Mouse (Mus musculus): Measurements from ENCODE around the gene Gng8.

Gng8 gene

DNA sequence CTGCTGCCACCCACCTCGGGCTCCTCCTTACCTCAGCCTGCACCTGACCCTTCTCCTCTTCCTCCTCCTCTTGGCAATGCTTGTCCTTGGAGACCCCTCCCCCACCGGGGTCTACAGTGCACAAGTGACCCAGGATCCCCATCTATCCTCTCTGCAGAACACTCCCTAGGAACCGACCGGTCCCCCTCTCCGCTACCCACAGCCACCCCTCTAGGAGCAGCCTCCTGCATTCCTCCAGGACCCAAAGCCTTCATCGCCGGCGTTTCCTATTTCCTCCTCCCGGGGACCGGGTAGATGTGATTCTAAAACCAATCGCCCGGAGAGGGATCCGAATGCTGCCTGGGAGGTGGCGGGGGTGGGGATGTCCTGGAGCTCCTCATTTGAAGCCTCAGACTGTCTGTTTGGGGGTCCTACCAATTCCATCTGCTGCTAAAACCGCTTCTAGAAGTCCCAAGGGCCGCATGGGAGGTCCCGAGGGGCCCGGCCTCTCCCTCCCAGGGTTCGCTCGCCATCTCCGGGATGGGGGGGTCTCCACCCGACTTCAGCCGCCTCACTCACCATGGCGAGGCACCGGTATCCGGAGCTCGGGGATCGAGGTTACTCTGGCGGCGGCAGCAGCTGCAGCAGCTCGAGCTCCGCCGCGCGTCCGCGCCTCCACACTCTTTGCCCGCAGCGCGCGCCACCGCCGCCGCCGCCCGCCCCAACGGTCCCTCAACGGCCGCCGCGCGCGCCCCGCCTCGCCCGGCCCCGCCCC lies 31.9 kb downstream of the Gng8 start:
- DNase-seq (ENCODE audit: low spot score in 2 of 2): peak in 1 of 2 experiments; percentile 47

DNA sequence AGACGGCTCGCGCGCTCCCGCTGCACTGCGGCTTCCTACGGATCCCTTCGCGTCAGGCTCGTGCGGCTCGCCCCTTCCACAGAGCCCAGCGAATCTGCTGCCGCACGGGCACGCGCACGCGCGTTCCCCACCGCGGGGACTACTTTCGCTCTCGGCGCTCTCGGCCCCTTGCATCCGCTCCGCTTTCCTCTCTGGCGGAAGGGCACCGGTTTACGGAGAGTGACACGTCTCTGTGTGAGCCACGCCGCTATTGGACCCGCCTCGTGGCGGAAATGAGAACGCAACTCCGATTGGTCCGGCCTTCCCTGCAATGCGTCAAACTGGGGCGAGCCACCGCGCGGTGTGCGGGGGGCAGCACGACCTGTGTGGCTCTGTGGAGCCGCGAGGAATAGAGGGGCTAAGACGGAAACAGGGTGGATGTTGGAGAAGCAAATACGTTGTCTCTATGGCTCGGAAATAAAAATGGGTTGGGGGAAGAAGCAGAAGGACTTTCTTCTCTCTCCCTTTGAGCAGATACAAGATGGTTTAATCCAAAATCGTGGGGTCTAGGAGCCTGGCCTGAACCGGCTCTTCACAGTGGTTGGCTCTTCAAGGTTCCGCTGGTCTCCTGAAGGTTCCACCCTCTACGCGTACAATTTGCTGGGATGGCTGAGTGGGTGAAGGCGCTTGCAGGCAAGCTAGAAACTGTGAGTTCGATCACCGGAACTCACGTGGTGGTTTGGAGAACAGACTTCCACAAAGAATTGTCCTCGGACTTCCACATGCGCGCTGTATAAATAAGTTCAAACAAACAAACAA lies 32.6 kb downstream of the Gng8 start, which contains the start of gene Calm3:
TSS of gene Calm3 (minus strand) at position 78 of the 798 bp plus-strand sequence.
- DNase-seq (ENCODE audit: low spot score in 2 of 2): peak; percentile 99 to 100

DNA sequence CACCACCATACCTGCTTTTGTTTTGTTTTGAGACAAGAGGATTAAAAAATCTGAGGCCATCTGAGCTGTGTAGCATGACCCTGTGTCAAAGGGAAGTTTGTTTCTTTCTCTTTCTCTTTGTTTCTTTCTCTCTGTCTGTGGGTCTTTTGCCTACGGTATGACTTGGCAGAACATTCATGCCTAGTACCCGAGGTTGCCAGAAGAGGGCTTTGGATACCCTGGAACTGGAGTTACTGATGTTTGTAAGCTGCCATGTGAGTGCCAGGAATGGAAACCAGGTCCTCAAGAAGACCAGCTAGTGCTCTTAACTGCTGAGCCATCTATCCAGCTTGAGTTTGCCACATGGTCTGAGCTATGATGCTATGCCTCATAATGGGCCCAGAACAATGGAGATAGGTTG lies 36.8 kb downstream of the Gng8 start:
- no peak for DNase-seq (ENCODE audit: low spot score in 2 of 2)

DNA sequence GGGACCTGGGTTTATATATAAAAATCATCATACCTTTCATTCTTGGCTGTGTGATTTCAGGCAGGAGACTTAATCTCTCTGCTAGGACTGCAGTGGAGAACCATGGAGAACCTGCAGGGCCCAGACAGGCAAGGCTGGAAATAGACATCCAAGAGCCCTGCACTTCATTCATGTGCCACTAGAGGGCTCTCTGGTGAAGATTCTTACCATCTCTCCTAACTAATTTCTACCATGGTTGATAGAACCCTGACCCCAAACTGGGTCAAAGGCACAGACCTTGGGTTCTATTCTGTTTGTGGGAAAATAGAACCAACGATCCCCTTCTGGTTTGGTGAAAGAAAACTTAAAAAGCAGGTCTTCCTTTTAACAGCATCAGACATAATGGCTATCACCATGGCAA lies 39.3 kb downstream of the Gng8 start:
- DNase-seq (ENCODE audit: low spot score in 2 of 2): peak in 1 of 2 experiments; percentile 79

DNA sequence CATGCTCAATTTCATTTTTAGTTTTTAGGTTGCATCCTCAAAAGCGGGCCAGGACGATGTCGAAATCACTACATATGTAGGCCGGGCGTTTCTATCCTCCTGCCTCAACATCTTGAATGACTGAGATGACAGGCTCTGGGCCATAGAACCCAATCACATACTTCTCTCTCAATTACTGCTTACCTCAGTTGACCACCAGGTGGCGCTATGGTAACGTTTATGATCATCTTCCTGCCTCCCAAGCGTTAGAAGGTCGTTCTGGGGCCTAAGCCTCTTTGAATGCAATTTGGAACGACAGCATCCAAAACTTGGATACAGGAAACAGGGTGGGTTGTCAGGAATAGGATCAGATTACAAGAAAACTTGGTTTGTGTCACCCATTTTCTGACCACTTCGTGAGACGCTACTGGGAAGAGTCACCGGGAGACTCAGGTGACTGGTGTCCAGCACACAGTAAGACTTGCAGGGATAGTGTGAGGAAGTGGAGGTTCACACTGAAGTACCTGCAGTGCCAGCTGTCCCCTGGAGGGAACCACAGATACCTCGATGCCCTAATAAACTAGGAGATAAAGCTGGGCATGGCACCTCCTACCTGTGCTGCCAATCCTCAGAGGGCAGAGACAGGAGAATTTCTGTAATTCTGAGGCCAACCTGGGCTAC lies 40.5 kb downstream of the Gng8 start:
- peak; percentile 81 to 91 for DNase-seq (ENCODE audit: low spot score in 2 of 2)

DNA sequence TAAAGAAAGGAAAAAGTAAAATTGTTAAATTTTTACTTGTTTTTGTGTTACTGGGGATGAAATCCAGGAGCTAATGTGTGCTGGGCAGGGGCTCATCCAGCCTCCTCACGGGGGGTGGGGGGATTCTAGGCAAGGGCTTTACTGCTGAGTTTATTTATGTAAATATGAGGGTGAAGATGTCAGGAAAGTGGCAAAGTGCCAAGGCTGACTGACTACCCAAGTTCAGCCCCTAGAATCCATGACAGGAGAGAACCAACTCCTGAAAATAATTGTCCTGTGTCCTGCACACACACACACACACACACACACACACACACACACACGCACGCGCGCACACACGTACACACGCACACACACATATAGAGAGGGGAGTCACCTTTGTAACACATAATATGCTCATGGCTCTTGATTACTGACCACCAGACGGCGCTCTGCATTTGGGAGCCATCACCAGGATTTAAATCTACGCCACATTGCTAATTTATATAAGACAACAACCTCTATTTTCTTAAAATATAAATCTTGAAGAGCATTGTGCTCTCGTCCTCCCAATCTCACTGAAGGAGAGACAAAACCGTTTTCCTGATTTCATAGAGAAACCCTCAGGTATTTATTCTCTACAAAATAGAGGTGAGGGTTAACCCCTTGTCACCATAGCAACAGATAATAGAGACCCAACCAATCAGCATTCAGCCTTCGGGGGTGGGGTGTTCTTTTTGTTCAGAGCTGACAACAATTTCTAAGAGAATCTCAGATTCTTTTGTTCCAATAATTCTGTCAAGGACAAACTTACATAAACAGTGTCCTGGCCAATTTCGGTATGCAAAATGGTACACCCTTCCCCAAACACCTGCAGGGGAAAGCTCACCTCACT lies 41.4 kb downstream of the Gng8 start:
- peak in 1 of 2 experiments; percentile 69 for DNase-seq (ENCODE audit: low spot score in 2 of 2)

GRCm38 (mm10) chr7:16937312-16937711 lies 45.7 kb downstream of the Gng8 start:
- DNase-seq (ENCODE audit: low spot score in 2 of 2): peak in 1 of 2 experiments; percentile 46

DNA sequence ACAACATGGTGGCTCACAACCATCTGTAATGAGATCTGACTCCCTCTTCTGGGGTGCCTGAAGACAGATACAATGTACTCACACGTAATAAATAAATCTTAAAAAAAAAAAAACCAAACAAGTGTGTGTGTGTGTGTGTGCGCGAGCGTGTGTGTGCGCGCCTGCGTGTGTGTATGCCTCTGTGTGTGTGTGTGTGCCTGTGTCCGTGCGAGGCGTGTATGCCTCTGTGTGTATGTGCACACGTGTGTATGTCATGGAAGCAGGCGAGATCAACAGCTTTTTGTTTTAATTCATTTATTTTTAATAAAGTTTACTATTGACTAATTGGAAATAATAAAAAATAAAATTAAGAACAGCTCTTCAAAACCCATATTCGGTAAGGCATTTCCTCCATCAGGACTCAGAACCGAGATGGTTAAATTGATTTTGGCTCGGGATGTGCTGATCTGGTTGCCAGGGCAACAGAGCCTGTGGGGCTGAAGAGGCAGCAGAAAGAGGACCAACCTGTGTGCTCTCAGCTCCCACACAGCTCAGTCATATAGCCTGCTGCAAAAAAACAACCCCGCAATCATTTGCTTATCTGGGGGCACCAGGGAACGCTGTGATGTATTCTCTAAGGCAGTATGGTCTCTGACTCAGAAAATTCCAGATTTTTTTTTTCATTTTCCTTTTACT lies 46.7 kb downstream of the Gng8 start:
- peak in 1 of 2 experiments; percentile 56 for DNase-seq (ENCODE audit: low spot score in 2 of 2)

DNA sequence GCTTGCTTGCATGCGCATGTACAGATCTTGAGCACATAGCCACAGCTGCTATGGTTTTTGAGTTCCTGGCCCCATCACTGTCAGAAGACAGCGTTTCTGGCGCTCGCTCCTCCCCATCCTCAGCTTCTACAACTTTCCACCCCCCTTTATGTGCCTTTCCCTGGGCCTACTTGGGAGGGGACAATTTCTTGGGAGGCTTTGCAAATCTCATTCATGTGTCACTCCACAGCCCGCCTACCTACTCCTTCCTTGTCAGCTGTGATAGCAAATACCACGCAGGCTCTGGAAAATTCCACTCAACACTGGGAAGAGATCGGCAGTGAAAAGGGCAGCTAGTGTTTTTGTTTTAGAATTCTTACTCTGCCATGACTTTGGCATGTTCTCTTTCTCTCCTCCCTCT lies 48.7 kb downstream of the Gng8 start:
- no peak for DNase-seq (ENCODE audit: low spot score in 2 of 2)

DNA sequence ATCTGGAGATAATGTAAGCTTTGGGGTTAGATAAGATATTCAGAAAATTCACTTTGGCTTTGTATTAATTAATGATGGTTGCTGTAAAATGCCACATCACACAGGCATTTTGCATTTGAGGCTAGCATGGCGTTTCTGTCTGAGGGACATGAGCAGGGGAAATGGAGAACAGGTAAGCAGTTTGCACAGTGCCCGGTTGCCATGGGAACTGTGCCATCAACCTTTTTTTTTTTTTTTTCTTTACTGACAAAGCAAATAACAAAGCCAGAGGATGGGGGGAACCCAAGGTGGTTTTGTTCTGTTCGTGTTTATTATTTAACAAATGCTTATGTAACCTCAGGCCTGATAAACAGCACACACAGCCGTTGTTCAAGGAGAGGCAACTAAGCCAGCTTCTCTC lies 51.3 kb downstream of the Gng8 start:
- no peak for DNase-seq (ENCODE audit: low spot score in 2 of 2)

DNA sequence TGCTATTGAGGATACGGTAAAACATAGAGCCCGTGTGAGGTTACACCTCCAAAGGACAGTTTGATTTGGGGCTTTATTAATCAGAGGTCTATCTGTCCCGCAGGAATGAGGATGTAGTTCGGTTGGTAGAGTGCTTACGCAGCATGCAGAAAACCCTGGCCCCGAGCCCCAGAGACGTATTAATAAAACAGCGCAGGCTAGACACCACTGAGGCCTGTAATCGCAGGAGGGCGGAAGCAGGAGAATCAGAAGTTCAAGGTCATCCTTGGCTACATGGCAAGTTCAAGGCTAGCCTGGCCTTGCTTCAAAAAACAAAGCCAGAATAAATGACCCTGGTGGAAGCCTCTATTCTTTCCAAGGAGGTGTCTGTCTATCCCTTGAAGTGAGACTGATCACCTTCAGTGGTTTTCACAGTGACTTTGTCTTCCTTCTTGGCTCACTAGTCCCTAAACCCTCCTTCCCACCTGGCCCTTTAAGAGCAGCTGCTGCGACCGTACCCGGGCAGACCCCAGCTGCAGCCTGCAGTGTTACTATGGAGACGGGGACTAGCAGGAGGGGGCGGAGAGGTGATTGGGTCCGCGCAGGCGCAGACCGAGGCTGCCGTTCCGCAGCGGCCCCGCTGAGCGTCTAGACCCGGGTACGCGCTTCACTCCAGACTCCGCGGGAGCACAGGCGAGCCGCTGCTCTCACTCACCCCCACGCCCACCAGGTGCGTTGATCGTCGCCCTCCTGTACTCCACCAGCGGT lies 52.6 kb downstream of the Gng8 start, which contains the start of gene Pnmal2:
TSS of gene Pnmal2 (plus strand) at position 622 of the 747 bp plus-strand sequence.
- DNase-seq (ENCODE audit: low spot score in 2 of 2): peak; percentile 88 to 91

GRCm38 (mm10) chr7:16944808-16945315 lies 53.3 kb downstream of the Gng8 start:
- DNase-seq (ENCODE audit: low spot score in 2 of 2): no peak

Measured in cerebellum, postnatal 4 days (tissue).